Mouse (Mus musculus): Measurements from ENCODE around the gene Accsl. TPM values are rescaled to one million over a fixed set of nuclear protein-coding genes. Genes with fewer than 3 reads are reported as not detected.

Accsl gene
- polyA plus RNA-seq, 1 experiment from 2014 or later, result 0.18 TPM

- Histone ChIP-seq H3K27me3 (replicated peaks) (no peaks in the 10 kb centered on the region), H3K4me2 (replicated peaks) (no peak overlapping the region), H3K27ac (no peak overlapping the region), H3K4me3 (no peak overlapping the region), H3K9me3 (no peaks in the 10 kb centered on the region), H3K36me3 (peaks cover 58% of the 10 kb centered on the region), H3K4me1 (no peaks in the 10 kb centered on the region), H3K9ac (no peak overlapping the region)
- no peak for ATAC-seq (ENCODE audit: low FRiP score, low read depth)
- 73% methylated on average over 13 of the region's 13 CpGs for WGBS
These were observed 32.6 kb downstream of the Accsl start for GRCm38 (mm10) chr2:93836232-93836785.

GRCm38 (mm10) chr2:93835596-93835995, 33.4 kb downstream of the Accsl start:
- no peak overlapping the region for H3K27ac ChIP-seq
- H3K9me3 ChIP-seq, result no peaks in the 10 kb centered on the region
- 81% methylated on average over 11 of the region's 11 CpGs for WGBS
- ATAC-seq (ENCODE audit: low FRiP score, low read depth), result no peak
- no peak overlapping the region for H3K4me3 ChIP-seq
- no peak overlapping the region for H3K9ac ChIP-seq
- no peak overlapping the region for H3K4me2 ChIP-seq (replicated peaks)
- no peaks in the 10 kb centered on the region for H3K4me1 ChIP-seq
- no peaks in the 10 kb centered on the region for H3K27me3 ChIP-seq (replicated peaks)
- peaks cover 51% of the 10 kb centered on the region for H3K36me3 ChIP-seq

GRCm38 (mm10) chr2:93823519-93823918, 45.4 kb downstream of the Accsl start:
- H3K4me1 ChIP-seq, result peaks cover 11% of the 10 kb centered on the region
- no peak overlapping the region for H3K9ac ChIP-seq
- H3K27me3 ChIP-seq (replicated peaks), result no peaks in the 10 kb centered on the region
- H3K9me3 ChIP-seq, result no peaks in the 10 kb centered on the region
- WGBS, result 19% methylated on average over 8 of the region's 8 CpGs
- H3K4me3 ChIP-seq, result no peak overlapping the region
- H3K27ac ChIP-seq, result no peak overlapping the region
- H3K36me3 ChIP-seq, result peaks cover 5% of the 10 kb centered on the region; the same call in 1 of the 2 replicates
- ATAC-seq (ENCODE audit: low FRiP score, low read depth), result 0 out of 2 replicates have a peak, but pooled peaks have one; percentile 49
- H3K4me2 ChIP-seq (replicated peaks), result no peak overlapping the region

- Histone ChIP-seq H3K9me3 (no peaks in the 10 kb centered on the region), H3K4me1 (peaks cover 11% of the 10 kb centered on the region), H3K27me3 (replicated peaks) (no peaks in the 10 kb centered on the region), H3K9ac (peak within 1 kb of the TSS; percentile 95), H3K4me3 (peak within 1 kb of the TSS; percentile 88), H3K36me3 (peaks cover 5% of the 10 kb centered on the region; the same call in 1 of the 2 replicates), H3K4me2 (replicated peaks) (peak within 1 kb of the TSS; percentile 78), H3K27ac (no peak within 1 kb of the TSS)
- peak; percentile 89 for ATAC-seq (ENCODE audit: low FRiP score, low read depth)
- 3% methylated on average over 65 of the region's 66 CpGs for WGBS
These were observed 46.8 kb downstream of the Accsl start, which contains the start of gene Ext2 for GRCm38 (mm10) chr2:93822045-93822749. TSS of gene Ext2 (minus strand) at chr2:93822568.

GRCm38 (mm10) chr2:93817791-93818190, 51.2 kb downstream of the Accsl start:
- no peak overlapping the region for H3K27ac ChIP-seq
- H3K36me3 ChIP-seq, result peaks cover 13% of the 10 kb centered on the region
- H3K27me3 ChIP-seq (replicated peaks), result no peaks in the 10 kb centered on the region
- 95% methylated on average over 5 of the region's 5 CpGs for WGBS
- no peak overlapping the region for H3K4me3 ChIP-seq
- H3K4me1 ChIP-seq, result peaks cover 11% of the 10 kb centered on the region
- H3K9me3 ChIP-seq, result no peaks in the 10 kb centered on the region
- no peak overlapping the region for H3K4me2 ChIP-seq (replicated peaks)
- ATAC-seq (ENCODE audit: low FRiP score, low read depth), result no peak
- H3K9ac ChIP-seq, result no peak overlapping the region

DNA sequence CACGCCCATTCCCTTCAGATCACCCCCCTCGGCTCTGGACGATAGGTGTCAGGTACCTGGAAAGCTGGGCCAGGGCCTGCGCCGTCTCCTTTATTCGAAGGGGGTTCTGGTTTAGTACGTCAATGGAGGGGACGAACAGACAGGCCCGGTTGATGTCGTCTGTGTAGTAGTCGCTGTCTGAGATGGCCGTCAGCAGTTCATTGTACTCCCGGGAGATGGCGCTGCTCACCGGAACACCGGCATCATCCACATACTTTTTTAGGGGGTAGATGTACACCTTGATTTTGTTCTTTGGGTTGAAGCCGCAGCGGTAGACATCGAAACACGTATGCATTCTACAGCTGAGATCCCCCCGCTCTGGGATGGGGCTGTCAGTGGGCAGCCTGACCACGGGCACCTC, 55.6 kb downstream of the Accsl start:
- peaks cover 26% of the 10 kb centered on the region for H3K36me3 ChIP-seq
- no peak overlapping the region for H3K4me2 ChIP-seq (replicated peaks)
- WGBS, result 93% methylated on average over 22 of the region's 22 CpGs
- no peak overlapping the region for H3K4me3 ChIP-seq
- H3K27ac ChIP-seq, result no peak overlapping the region
- H3K9me3 ChIP-seq, result no peaks in the 10 kb centered on the region
- no peak overlapping the region for H3K9ac ChIP-seq
- H3K4me1 ChIP-seq, result no peaks in the 10 kb centered on the region
- H3K27me3 ChIP-seq (replicated peaks), result no peaks in the 10 kb centered on the region
- no peak for ATAC-seq (ENCODE audit: low FRiP score, low read depth)

- peaks cover 33% of the 10 kb centered on the region for H3K36me3 ChIP-seq
These were observed 57.1 kb downstream of the Accsl start for GRCm38 (mm10) chr2:93811812-93812211.

GRCm38 (mm10) chr2:93809931-93810330, 59.0 kb downstream of the Accsl start:
- no peak for ATAC-seq (ENCODE audit: low FRiP score, low read depth)
- WGBS, result 18% methylated on average over 2 of the region's 2 CpGs
- Histone ChIP-seq H3K4me2 (replicated peaks) (no peak overlapping the region), H3K9ac (no peak overlapping the region), H3K27me3 (replicated peaks) (no peaks in the 10 kb centered on the region), H3K9me3 (no peaks in the 10 kb centered on the region), H3K4me1 (no peaks in the 10 kb centered on the region), H3K27ac (no peak overlapping the region), H3K36me3 (peaks cover 49% of the 10 kb centered on the region), H3K4me3 (no peak overlapping the region)

More at GRCm38 (mm10) chr2:93811812-93812211, 57.1 kb downstream of the Accsl start:
- no peak for ATAC-seq (ENCODE audit: low FRiP score, low read depth)
- Histone ChIP-seq H3K9ac (no peak overlapping the region), H3K4me3 (no peak overlapping the region), H3K4me1 (no peaks in the 10 kb centered on the region), H3K27ac (no peak overlapping the region), H3K27me3 (replicated peaks) (no peaks in the 10 kb centered on the region), H3K4me2 (replicated peaks) (no peak overlapping the region), H3K9me3 (no peaks in the 10 kb centered on the region)
- 31% methylated on average over 4 of the region's 4 CpGs for WGBS

- no peaks in the 10 kb centered on the region for H3K27me3 ChIP-seq (replicated peaks)
- no peak overlapping the region for H3K9ac ChIP-seq
- ATAC-seq (ENCODE audit: low FRiP score, low read depth), result no peak
- H3K4me2 ChIP-seq (replicated peaks), result no peak overlapping the region
- H3K9me3 ChIP-seq, result no peaks in the 10 kb centered on the region
- no peaks in the 10 kb centered on the region for H3K4me1 ChIP-seq
- peaks cover 49% of the 10 kb centered on the region for H3K36me3 ChIP-seq
- H3K27ac ChIP-seq, result no peak overlapping the region
- H3K4me3 ChIP-seq, result no peak overlapping the region
- 87% methylated on average over 5 of the region's 5 CpGs for WGBS
These were observed 60.9 kb downstream of the Accsl start for GRCm38 (mm10) chr2:93808071-93808470.

DNA sequence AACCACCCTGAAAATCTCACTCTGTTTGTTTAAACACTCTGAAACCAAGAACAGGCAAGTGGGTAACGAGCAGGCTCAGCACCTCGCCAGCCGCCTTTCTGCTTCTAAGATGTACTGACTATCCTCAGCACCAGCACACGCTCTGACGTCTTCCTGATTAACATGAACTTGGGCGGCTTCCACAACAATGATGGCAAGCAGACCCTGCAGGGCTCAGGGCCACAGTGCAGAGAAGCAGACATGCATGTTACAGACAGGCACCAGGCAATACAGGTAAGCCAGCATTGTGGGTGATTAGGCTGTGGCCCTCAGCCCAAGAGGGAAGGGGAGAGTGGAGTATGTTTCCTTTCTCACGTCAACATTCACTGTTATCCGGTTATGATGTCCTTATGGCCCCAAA, 61.5 kb downstream of the Accsl start:
- WGBS, result 89% methylated on average over 8 of the region's 8 CpGs
- Histone ChIP-seq H3K36me3 (peaks cover 48% of the 10 kb centered on the region), H3K4me2 (replicated peaks) (no peak overlapping the region), H3K4me1 (no peaks in the 10 kb centered on the region), H3K9me3 (no peaks in the 10 kb centered on the region), H3K9ac (no peak overlapping the region), H3K27ac (no peak overlapping the region), H3K27me3 (replicated peaks) (no peaks in the 10 kb centered on the region), H3K4me3 (no peak overlapping the region)
- no peak for ATAC-seq (ENCODE audit: low FRiP score, low read depth)

- no peak overlapping the region for H3K4me2 ChIP-seq (replicated peaks)
- peaks cover 52% of the 10 kb centered on the region for H3K36me3 ChIP-seq
- H3K27me3 ChIP-seq (replicated peaks), result no peaks in the 10 kb centered on the region
- H3K4me1 ChIP-seq, result no peaks in the 10 kb centered on the region
- H3K9ac ChIP-seq, result no peak overlapping the region
- no peak for ATAC-seq (ENCODE audit: low FRiP score, low read depth)
- no peak overlapping the region for H3K27ac ChIP-seq
- H3K4me3 ChIP-seq, result no peak overlapping the region
- whole genome bisulfite sequencing, result 94% methylated on average over 6 of the region's 6 CpGs
- H3K9me3 ChIP-seq, result no peaks in the 10 kb centered on the region
These were observed 62.3 kb downstream of the Accsl start for GRCm38 (mm10) chr2:93806487-93807201.

GRCm38 (mm10) chr2:93805523-93805922, 63.4 kb downstream of the Accsl start:
- Histone ChIP-seq H3K27ac (no peak overlapping the region), H3K4me3 (no peak overlapping the region), H3K27me3 (replicated peaks) (no peaks in the 10 kb centered on the region), H3K4me2 (replicated peaks) (no peak overlapping the region), H3K36me3 (peaks cover 42% of the 10 kb centered on the region), H3K9ac (no peak overlapping the region), H3K4me1 (no peaks in the 10 kb centered on the region), H3K9me3 (no peaks in the 10 kb centered on the region)
- ATAC-seq (ENCODE audit: low FRiP score, low read depth), result no peak
- WGBS, result 88% methylated on average over 4 of the region's 4 CpGs
